Mouse (Mus musculus): Measurements from ENCODE around the gene Eda. TPM values are rescaled to one million over a fixed set of nuclear protein-coding genes. Genes with fewer than 3 reads are reported as not detected.

Eda gene
- 1.9 and 2.3 TPM in 2 replicates for polyA plus RNA-seq (2015; fragmentation: Nextera tagmentation; extraction: Ambion mirVana)

- Histone ChIP-seq H3K27ac (peak within 1 kb of the TSS; percentile 59), H3K4me3 (peak within 1 kb of the TSS; percentile 53), H3K4me1 (no peaks in the 10 kb centered on the region), H3K9me3 (no peaks in the 10 kb centered on the region), H3K9ac (peak within 1 kb of the TSS; percentile 44), H3K27me3 (no peaks in the 10 kb centered on the region; the same call in 1 of the 2 replicates), H3K4me2 (peak within 1 kb of the TSS; percentile 87), H3K36me3 (no peaks in the 10 kb centered on the region)
- 20% methylated on average over 22 of the region's 49 CpGs for WGBS
- ATAC-seq (ENCODE audit: borderline replicate concordance, extremely low read depth, low FRiP score, low TSS enrichment): peak; percentile 98
Observed at GRCm38 (mm10) chrX:99975250-99975984, at the start of gene Eda. Gene Eda, plus strand, starts transcription at chrX:99975606.

DNA sequence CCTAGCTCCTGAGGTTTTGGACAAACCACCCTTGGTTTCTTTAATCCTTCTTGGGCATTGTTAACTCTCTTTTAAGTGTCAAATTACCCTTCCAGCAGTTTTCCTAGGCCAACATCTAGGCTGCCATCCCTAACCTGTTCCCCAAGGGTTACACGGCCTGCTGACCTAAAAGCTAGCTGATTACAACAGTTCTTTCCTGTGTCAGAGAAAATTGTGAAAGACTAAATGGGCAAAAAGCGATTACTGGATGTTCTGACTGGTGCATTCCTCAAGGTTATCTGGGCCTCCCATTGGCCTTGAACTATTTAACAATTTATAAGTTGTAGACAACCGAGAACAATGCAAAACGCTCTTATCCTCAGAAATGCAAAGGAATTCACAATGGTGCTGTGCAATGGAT, 14.4 kb upstream of the Eda start:
- H3K4me2 ChIP-seq: no peak overlapping the region
- no peak overlapping the region for H3K4me3 ChIP-seq
- H3K27me3 ChIP-seq: peaks cover 4% of the 10 kb centered on the region; the same call in 1 of the 2 replicates
- no peak for ATAC-seq (ENCODE audit: borderline replicate concordance, extremely low read depth, low FRiP score, low TSS enrichment)
- H3K27ac ChIP-seq: no peak overlapping the region
- H3K9ac ChIP-seq: no peak overlapping the region
- H3K36me3 ChIP-seq: no peaks in the 10 kb centered on the region
- H3K9me3 ChIP-seq: no peaks in the 10 kb centered on the region
- 52% methylated on average over 4 of the region's 4 CpGs for WGBS
- no peaks in the 10 kb centered on the region for H3K4me1 ChIP-seq

DNA sequence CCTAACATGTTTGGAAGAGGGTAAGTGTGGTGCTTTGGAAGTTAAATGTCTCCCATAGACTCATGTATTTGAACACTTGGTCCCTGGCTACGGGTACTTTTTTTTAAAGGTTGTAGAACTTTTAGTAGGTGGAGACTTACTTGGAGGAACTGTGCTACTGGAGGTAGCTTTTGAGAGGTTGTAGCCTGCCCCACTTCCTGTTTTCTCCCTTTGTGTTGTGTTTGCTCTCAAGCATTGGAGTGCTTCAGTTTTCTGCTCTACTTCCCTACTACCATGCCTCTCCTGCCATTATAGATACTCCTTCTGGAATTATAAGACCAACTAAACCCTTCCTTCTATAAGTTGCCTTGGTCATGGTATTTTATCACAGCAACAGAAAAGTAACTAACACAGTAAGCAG, 5.3 kb upstream of the Eda start:
- H3K36me3 ChIP-seq: no peaks in the 10 kb centered on the region
- H3K9ac ChIP-seq: no peak overlapping the region
- no peak overlapping the region for H3K4me3 ChIP-seq
- peaks cover 5% of the 10 kb centered on the region; the same call in 1 of the 2 replicates for H3K27me3 ChIP-seq
- WGBS: 71% methylated on average over 1 of the region's 1 CpGs
- no peak for ATAC-seq (ENCODE audit: borderline replicate concordance, extremely low read depth, low FRiP score, low TSS enrichment)
- H3K27ac ChIP-seq: no peak overlapping the region
- H3K4me1 ChIP-seq: no peaks in the 10 kb centered on the region
- no peaks in the 10 kb centered on the region for H3K9me3 ChIP-seq
- no peak overlapping the region for H3K4me2 ChIP-seq

- H3K4me1 ChIP-seq: no peaks in the 10 kb centered on the region
- H3K27ac ChIP-seq: no peak overlapping the region
- H3K27me3 ChIP-seq: no peaks in the 10 kb centered on the region; the same call in none of the 2 replicates
- H3K9ac ChIP-seq: no peak overlapping the region
- 39% methylated on average over 3 of the region's 3 CpGs for whole genome bisulfite sequencing
- no peak overlapping the region for H3K4me3 ChIP-seq
- H3K9me3 ChIP-seq: no peaks in the 10 kb centered on the region
- ATAC-seq (ENCODE audit: borderline replicate concordance, extremely low read depth, low FRiP score, low TSS enrichment): no peak
- H3K36me3 ChIP-seq: no peaks in the 10 kb centered on the region
- H3K4me2 ChIP-seq: no peak overlapping the region
Observed at GRCm38 (mm10) chrX:99974381-99974780, 1.0 kb upstream of the Eda start.

GRCm38 (mm10) chrX:99974803-99975202, 603 bp upstream of the Eda start:
- Histone ChIP-seq H3K36me3 (no peaks in the 10 kb centered on the region), H3K9me3 (no peaks in the 10 kb centered on the region), H3K9ac (no peak overlapping the region), H3K4me1 (no peaks in the 10 kb centered on the region), H3K27ac (no peak overlapping the region), H3K4me3 (peak overlapping the region; percentile 53), H3K4me2 (peak overlapping the region; percentile 87), H3K27me3 (no peaks in the 10 kb centered on the region; the same call in 1 of the 2 replicates)
- 25% methylated on average over 5 of the region's 5 CpGs for WGBS
- ATAC-seq (ENCODE audit: borderline replicate concordance, extremely low read depth, low FRiP score, low TSS enrichment): no peak

DNA sequence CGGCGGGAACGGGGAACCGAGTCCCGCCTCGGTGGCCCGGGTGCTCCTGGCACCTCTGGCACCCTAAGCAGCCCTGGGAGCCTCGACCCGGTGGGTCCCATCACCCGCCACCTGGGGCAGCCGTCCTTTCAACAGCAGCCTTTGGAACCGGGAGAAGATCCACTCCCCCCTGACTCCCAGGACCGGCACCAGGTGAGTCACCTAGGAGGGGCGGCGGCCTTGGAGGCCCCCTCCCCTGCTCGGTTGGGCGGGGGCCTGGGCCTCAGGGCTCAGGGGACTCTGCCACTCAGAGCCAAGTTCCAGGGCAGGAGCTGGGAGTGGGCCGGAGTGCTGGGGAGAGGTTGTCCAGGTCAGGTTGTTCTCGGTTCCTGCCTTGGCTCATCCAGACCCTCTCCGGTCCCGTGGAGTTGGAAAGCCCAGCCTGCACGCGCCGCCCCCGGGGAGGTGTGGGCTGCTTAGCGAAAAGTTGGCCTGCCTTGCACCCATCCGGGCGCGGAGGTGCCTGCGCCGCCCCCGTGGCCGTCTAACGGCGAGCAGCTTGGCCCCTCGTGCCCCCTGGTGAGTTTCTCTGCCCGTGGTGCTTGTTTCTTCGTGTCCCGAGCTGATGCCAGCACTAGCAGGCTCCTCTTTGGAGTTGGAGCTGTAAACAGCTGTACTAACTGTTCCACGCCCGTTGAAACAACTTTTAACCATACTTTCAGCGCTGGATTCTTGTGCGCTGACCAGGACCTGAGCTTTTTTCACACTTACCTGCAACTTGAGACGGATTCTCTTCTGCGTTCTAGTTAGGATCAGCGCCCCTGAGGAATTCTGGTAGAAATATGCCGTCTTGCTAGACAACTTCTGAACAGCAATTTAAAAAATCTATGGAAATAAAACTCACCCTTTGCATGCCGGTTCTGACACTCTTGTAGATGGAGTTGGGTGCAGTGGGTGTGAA, 849 bp downstream of the Eda start:
- Histone ChIP-seq H3K4me3 (peak overlapping the region; percentile 53), H3K9me3 (no peaks in the 10 kb centered on the region), H3K9ac (peak overlapping the region; percentile 44), H3K36me3 (no peaks in the 10 kb centered on the region), H3K4me2 (peak overlapping the region; percentile 87), H3K27ac (peak overlapping the region; percentile 59), H3K4me1 (no peaks in the 10 kb centered on the region), H3K27me3 (no peaks in the 10 kb centered on the region; the same call in 1 of the 2 replicates)
- peak; percentile 35 for ATAC-seq (ENCODE audit: borderline replicate concordance, extremely low read depth, low FRiP score, low TSS enrichment)
- 20% methylated on average over 43 of the region's 48 CpGs for WGBS

- no peak for ATAC-seq (ENCODE audit: borderline replicate concordance, extremely low read depth, low FRiP score, low TSS enrichment)
- Histone ChIP-seq H3K27me3 (no peaks in the 10 kb centered on the region; the same call in 1 of the 2 replicates), H3K4me1 (no peaks in the 10 kb centered on the region), H3K36me3 (no peaks in the 10 kb centered on the region), H3K4me3 (no peak overlapping the region), H3K9me3 (no peaks in the 10 kb centered on the region), H3K9ac (no peak overlapping the region), H3K27ac (no peak overlapping the region), H3K4me2 (no peak overlapping the region)
- WGBS: 67% methylated on average over 2 of the region's 2 CpGs
Observed at GRCm38 (mm10) chrX:99978354-99978753, 2.9 kb downstream of the Eda start.

GRCm38 (mm10) chrX:99993434-99993833, 18.0 kb downstream of the Eda start:
- Histone ChIP-seq H3K4me1 (no peaks in the 10 kb centered on the region), H3K27me3 (no peaks in the 10 kb centered on the region; the same call in 1 of the 2 replicates), H3K4me3 (no peak overlapping the region), H3K36me3 (no peaks in the 10 kb centered on the region), H3K27ac (no peak overlapping the region), H3K9me3 (no peaks in the 10 kb centered on the region), H3K9ac (no peak overlapping the region), H3K4me2 (no peak overlapping the region)
- ATAC-seq (ENCODE audit: borderline replicate concordance, extremely low read depth, low FRiP score, low TSS enrichment): no peak
- WGBS: 85% methylated on average over 1 of the region's 1 CpGs

GRCm38 (mm10) chrX:99999342-99999741, 23.9 kb downstream of the Eda start:
- no peak overlapping the region for H3K9ac ChIP-seq
- H3K27ac ChIP-seq: no peak overlapping the region
- H3K9me3 ChIP-seq: no peaks in the 10 kb centered on the region
- no peaks in the 10 kb centered on the region for H3K27me3 ChIP-seq
- no peak for ATAC-seq (ENCODE audit: borderline replicate concordance, extremely low read depth, low FRiP score, low TSS enrichment)
- H3K4me2 ChIP-seq: no peak overlapping the region
- no peaks in the 10 kb centered on the region for H3K4me1 ChIP-seq
- no peak overlapping the region for H3K4me3 ChIP-seq
- no peaks in the 10 kb centered on the region for H3K36me3 ChIP-seq
- WGBS: 89% methylated on average over 2 of the region's 2 CpGs

GRCm38 (mm10) chrX:100118362-100118761, 143.0 kb downstream of the Eda start:
- Histone ChIP-seq H3K9me3 (no peaks in the 10 kb centered on the region), H3K27me3 (no peaks in the 10 kb centered on the region), H3K4me2 (no peak overlapping the region), H3K27ac (no peak overlapping the region), H3K9ac (no peak overlapping the region), H3K36me3 (no peaks in the 10 kb centered on the region), H3K4me1 (no peaks in the 10 kb centered on the region), H3K4me3 (no peak overlapping the region)
- ATAC-seq (ENCODE audit: borderline replicate concordance, extremely low read depth, low FRiP score, low TSS enrichment): no peak
- WGBS: 0% methylated on average over 1 of the region's 1 CpGs

- no peak overlapping the region for H3K4me3 ChIP-seq
- no peak overlapping the region for H3K9ac ChIP-seq
- no peaks in the 10 kb centered on the region for H3K27me3 ChIP-seq
- no peak overlapping the region for H3K4me2 ChIP-seq
- no peak for ATAC-seq (ENCODE audit: borderline replicate concordance, extremely low read depth, low FRiP score, low TSS enrichment)
- no peaks in the 10 kb centered on the region for H3K4me1 ChIP-seq
- 34% methylated on average over 2 of the region's 2 CpGs for WGBS
- H3K27ac ChIP-seq: no peak overlapping the region
- no peaks in the 10 kb centered on the region for H3K9me3 ChIP-seq
- no peaks in the 10 kb centered on the region for H3K36me3 ChIP-seq
Observed at GRCm38 (mm10) chrX:100195286-100195685, 219.9 kb downstream of the Eda start.

GRCm38 (mm10) chrX:100313652-100314051, 338.2 kb downstream of the Eda start:
- no peak overlapping the region for H3K9ac ChIP-seq
- no peaks in the 10 kb centered on the region for H3K4me1 ChIP-seq
- no peak overlapping the region for H3K4me3 ChIP-seq
- no peak overlapping the region for H3K27ac ChIP-seq
- H3K27me3 ChIP-seq: no peaks in the 10 kb centered on the region
- ATAC-seq (ENCODE audit: borderline replicate concordance, extremely low read depth, low FRiP score, low TSS enrichment): no peak
- no peak overlapping the region for H3K4me2 ChIP-seq
- no peaks in the 10 kb centered on the region for H3K36me3 ChIP-seq
- no peaks in the 10 kb centered on the region for H3K9me3 ChIP-seq
